Comparison of ENCODE assay signal across 18 mouse cellular contexts in the genomic region with DNA sequence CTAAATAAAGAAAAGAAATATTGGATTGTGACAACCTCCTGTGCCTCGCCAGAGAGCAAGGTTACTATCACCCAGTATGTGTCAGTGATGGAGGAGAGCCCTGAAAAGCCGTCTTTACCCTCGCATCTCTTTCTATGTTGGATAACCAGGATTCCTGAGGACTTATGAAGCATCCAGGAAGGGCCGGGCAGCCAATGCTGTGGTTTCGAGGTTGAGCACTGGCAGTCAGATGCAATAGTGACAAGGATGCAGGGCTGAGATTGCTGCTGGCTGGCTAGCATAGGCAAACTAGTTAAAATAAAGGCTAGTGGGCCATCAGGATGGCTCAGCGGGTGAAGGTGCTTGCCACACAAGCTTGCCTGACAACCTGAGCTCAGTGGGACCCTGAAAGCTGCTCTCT.
"Had no signal": no experiment of that assay in that cellular context is flagged by ENCODE, and none has a peak within 500 bp of the region (broad histone marks: within the 10 kb centered on the region; RNA-seq: fewer than 3 reads in every experiment).

No protein-coding gene starts in this region.

- DNase-seq: lung, adult 2 months; lung, postnatal 14 days; lung, postnatal 36 days; retina, postnatal 1 day; right cerebral cortex, adult 18-20 months; right cerebral cortex, postnatal 25 days; right cerebral cortex, postnatal 4 days; spleen, adult 18-20 months; thymus, adult 18-20 months; thymus, postnatal 14 days; thymus, postnatal 36 days had no signal

- H3K4me1 ChIP-seq: lung, embryonic 15.5 days; midbrain, embryonic 13.5 days; midbrain, embryonic 15.5 days; neural tube, embryonic 13.5 days; neural tube, embryonic 15.5 days had no signal

- H3K27ac ChIP-seq: lung, embryonic 15.5 days; macrophage; midbrain, embryonic 13.5 days; midbrain, embryonic 15.5 days; neural tube, embryonic 13.5 days; neural tube, embryonic 15.5 days had no signal

- H3K4me3 ChIP-seq: lung, embryonic 15.5 days; megakaryocyte, embryonic 14.5 days; midbrain, embryonic 13.5 days; midbrain, embryonic 15.5 days; neural tube, embryonic 13.5 days; neural tube, embryonic 15.5 days had no signal
